Mouse (Mus musculus) embryonic facial prominence, embryonic 13.5 days (tissue): ENCODE results near the gene Spic. TPM values are rescaled to one million over a fixed set of nuclear protein-coding genes. Genes with fewer than 3 reads are reported as not detected.
"Not testable (repeated sequence)": the region's sequence is repeated elsewhere in the genome, so short reads cannot be mapped to it uniquely, and the experiment has no call there.

Source experiments
- ATAC-seq: fragments of 200-750 bp; cut with Nextera tagmentation; 2 replicates; pipeline ENCODE4 v1.8.0; 2017; ENCODE audit warnings: low read depth; ENCODE audit not compliant: insufficient number of reproducible peaks, insufficient read depth, low FRiP score, low TSS enrichment
- H3K27ac ChIP-seq: fragments of 300-500 bp; sonication (generic); 2 replicates; pipeline ENCODE4 v1.5.1; 2015; ENCODE audit warnings: moderate library complexity, mild to moderate bottlenecking, inconsistent platforms
- H3K27me3 ChIP-seq: fragments of 300-500 bp; sonication (generic); 2 replicates; pipeline ENCODE4 v1.6.1; 2015; ENCODE audit warnings: mild to moderate bottlenecking, inconsistent platforms
- H3K36me3 ChIP-seq: fragments of 300-500 bp; sonication (generic); 2 replicates; pipeline ENCODE4 v1.6.1; 2015; ENCODE audit warnings: mild to moderate bottlenecking, inconsistent platforms
- H3K4me1 ChIP-seq: fragments of 300-500 bp; sonication (generic); 2 replicates; pipeline ENCODE4 v1.6.1; 2015; ENCODE audit warnings: inconsistent platforms
- H3K4me2 ChIP-seq: fragments of 300-500 bp; sonication (generic); 2 replicates; pipeline ENCODE4 v1.6.1; 2015; ENCODE audit warnings: moderate library complexity, mild to moderate bottlenecking, inconsistent platforms
- H3K4me3 ChIP-seq: fragments of 300-500 bp; sonication (generic); 2 replicates; pipeline ENCODE4 v1.5.1; 2015; ENCODE audit warnings: mild to moderate bottlenecking, inconsistent platforms
- H3K9ac ChIP-seq: fragments of 300-500 bp; sonication (generic); 2 replicates; pipeline ENCODE4 v1.6.1; 2015; ENCODE audit warnings: mild to moderate bottlenecking, inconsistent platforms
- H3K9me3 ChIP-seq: fragments of 300-500 bp; sonication (generic); 2 replicates; pipeline ENCODE4 v1.6.1; 2016; ENCODE audit warnings: inconsistent platforms
- WGBS: fragments of 180-500 bp; shearing (Covaris S2); methylation state at CpG from one replicate; pipeline ENCODE4 v1.1.7; 2015; ENCODE audit warnings: mixed read lengths; 5-methylcytosine and 5-hydroxymethylcytosine counted together
- polyA plus RNA-seq: library from polyadenylated mRNA; unstranded; fragments of >200 nt; fragmentation: Nextera tagmentation; extraction: Ambion mirVana; gene quantifications from 2 replicates; pipeline ENCODE4 v1.2.1, GENCODE M21; 2015

Gene Spic
- polyA plus RNA-seq, 1 experiment from 2014 or later: not detected

- H3K9me3 ChIP-seq: no peaks in the 10 kb centered on the region
- H3K4me1 ChIP-seq: no peaks in the 10 kb centered on the region
- H3K4me2 ChIP-seq: no peak overlapping the region
- H3K9ac ChIP-seq: no peak overlapping the region
- no peaks in the 10 kb centered on the region for H3K36me3 ChIP-seq
- no peak overlapping the region for H3K4me3 ChIP-seq
- ATAC-seq: no peak
- WGBS: 86% methylated on average over 4 of the region's 4 CpGs
- H3K27ac ChIP-seq: no peak overlapping the region
- H3K27me3 ChIP-seq: no peaks in the 10 kb centered on the region
Measured at GRCm38 (mm10) chr10:88714744-88715143, 29.9 kb upstream of the Spic start.

DNA sequence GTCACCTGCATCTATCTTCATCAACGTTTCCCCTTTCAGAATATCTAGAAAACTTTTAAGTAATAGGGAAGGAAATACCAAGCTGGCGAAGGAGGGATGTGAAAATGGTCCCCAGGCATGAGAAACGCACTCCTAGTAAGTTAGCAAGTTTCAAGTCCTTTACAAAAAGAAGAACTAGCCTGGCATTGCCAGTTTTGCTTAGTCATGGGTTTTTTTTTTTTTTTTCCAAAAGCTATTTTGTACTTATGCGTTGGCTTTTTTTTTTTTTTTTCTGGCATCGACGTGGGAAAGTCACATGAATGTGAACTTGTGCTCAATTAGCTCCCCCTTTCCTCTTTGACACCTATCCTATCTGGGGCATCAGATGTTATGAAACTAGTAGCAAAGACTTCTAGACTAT is 27.5 kb upstream of the Spic start:
- Histone ChIP-seq H3K4me1 (no peaks in the 10 kb centered on the region), H3K27me3 (no peaks in the 10 kb centered on the region), H3K36me3 (no peaks in the 10 kb centered on the region), H3K4me3 (no peak overlapping the region), H3K9me3 (no peaks in the 10 kb centered on the region), H3K9ac (no peak overlapping the region), H3K27ac (no peak overlapping the region), H3K4me2 (no peak overlapping the region)
- ATAC-seq: no peak
- WGBS: 79% methylated on average over 6 of the region's 6 CpGs

DNA sequence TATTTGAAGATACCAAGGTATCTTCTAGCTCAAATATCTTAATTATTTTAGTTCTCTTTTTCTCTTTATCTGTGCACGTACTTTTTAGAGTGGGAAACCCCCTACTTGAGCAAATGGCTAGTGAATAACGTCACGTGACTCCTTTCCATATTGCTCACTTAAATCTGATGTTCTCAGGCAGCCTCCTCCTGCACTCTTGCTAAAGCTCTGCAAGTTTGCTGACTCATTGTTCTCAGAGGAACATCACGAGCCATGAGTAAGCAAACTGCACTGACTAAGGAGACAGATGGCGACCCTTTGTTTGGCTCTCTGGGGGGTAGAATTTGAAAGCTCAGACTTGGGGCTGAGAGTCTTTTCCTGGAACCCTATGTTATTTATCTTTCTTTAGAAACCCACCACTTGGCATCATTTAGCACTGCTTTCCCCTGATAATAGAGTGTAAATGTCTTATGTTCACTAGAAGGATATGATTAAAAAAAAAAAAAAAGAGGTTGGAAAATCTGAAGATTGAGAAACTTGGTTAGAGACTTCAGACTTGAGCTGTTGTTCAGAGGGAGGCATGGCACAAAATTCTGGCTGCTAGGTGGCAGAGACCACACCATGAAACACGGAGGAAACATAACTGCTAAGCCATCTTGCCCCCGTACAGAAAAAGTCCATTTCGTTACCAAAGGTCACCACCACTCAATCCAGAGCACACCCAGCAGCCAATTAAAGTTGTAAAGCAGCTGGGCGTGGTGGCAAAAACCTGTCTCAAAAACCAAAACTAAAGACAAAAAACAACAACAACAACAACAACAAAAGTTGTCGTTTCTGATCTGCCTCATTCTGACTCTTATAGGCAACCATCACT is 24.1 kb upstream of the Spic start:
- 65% methylated on average over 10 of the region's 10 CpGs for WGBS
- Histone ChIP-seq H3K27me3 (no peaks in the 10 kb centered on the region), H3K36me3 (no peaks in the 10 kb centered on the region), H3K9me3 (no peaks in the 10 kb centered on the region), H3K27ac (no peak overlapping the region), H3K4me2 (no peak overlapping the region), H3K9ac (no peak overlapping the region), H3K4me1 (no peaks in the 10 kb centered on the region), H3K4me3 (no peak overlapping the region)
- no peak for ATAC-seq

DNA sequence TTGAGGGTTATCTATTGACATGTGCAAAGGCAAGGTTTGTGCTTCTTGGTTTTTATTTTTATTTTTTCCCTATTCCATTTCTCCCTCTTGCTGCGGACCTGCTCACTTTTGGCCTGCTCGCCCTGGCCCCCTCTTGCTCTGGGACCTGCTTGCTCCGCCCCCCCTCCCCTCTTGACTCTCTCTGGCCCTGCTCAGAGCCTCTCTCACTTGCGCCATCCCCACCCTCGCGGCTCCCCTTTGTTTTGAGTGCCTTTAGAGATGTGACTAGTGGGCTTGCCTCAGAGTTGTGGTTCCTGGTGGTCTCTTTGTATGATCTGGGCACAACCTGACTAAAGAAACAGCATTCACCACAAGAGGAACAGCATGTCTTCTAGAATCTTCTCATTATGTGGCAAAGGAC is 16.1 kb upstream of the Spic start:
- no peak for ATAC-seq
- 76% methylated on average over 6 of the region's 6 CpGs for WGBS
- no peaks in the 10 kb centered on the region for H3K27me3 ChIP-seq

DNA sequence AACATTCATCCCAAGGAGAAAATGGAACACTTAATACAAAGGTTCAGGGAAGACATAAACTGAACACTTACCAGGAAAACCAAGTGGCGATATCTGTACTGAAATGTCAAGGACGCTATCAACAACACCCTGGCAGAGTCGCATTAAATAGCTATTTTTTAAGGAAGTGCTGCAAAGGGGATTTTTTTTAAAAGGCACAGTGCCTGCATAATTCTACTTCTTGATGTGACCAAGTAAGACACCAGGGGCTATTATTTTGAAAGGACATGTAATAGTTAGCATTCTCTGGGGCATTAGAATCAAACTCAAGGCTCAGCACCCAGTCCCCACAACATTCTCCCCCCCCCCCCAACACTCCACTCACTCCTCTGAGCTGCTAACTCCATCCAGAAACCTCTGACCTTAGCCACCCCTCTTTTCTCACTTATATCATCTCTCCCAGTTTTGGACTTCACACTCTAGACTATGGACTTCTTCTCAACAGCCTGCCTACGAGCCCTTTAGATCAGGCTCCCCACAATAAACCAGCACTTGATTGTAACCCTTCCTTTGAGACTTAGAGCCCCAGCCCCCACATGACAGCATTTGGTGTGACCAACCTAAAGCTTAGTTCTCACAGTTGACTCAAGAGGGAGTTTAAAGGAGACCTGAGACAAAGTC is 1.8 kb downstream of the Spic start:
- H3K27me3 ChIP-seq: no peaks in the 10 kb centered on the region
- no peak for ATAC-seq
- no peaks in the 10 kb centered on the region for H3K9me3 ChIP-seq
- H3K4me3 ChIP-seq: no peak overlapping the region
- H3K9ac ChIP-seq: no peak overlapping the region
- no peaks in the 10 kb centered on the region for H3K4me1 ChIP-seq
- no peak overlapping the region for H3K27ac ChIP-seq
- 82% methylated on average over 4 of the region's 4 CpGs for WGBS
- H3K4me2 ChIP-seq: no peak overlapping the region
- no peaks in the 10 kb centered on the region for H3K36me3 ChIP-seq

More for the DNA sequence above, 16.1 kb upstream of the Spic start:
- no peaks in the 10 kb centered on the region for H3K4me1 ChIP-seq
- H3K9me3 ChIP-seq: no peaks in the 10 kb centered on the region
- no peak overlapping the region for H3K4me2 ChIP-seq
- no peak overlapping the region for H3K9ac ChIP-seq
- no peak overlapping the region for H3K27ac ChIP-seq
- H3K4me3 ChIP-seq: no peak overlapping the region
- no peaks in the 10 kb centered on the region for H3K36me3 ChIP-seq

DNA sequence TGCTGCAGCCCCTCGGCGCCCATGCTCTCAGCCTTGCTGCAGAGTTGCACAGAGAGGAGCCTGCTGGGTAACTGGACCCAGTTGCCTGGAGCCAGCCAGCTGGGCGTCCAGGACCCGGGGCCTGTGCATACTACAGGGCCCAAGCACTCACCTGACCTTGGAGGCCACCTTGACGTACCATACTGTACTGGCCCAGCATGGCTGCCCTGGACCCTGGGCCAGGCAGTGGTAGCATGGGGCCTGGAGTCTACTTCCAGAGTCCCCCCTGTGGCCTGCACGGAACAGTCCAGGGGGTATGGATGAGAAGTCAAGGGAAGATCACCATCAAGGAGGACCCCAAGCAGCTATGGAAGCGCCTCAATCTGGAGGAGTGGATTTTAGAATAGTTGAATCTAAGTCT is 12.0 kb downstream of the Spic start:
- no peaks in the 10 kb centered on the region for H3K27me3 ChIP-seq
- WGBS: 93% methylated on average over 7 of the region's 7 CpGs
- H3K4me2 ChIP-seq: no peak overlapping the region
- no peak overlapping the region for H3K27ac ChIP-seq
- H3K4me1 ChIP-seq: no peaks in the 10 kb centered on the region
- H3K9ac ChIP-seq: no peak overlapping the region
- H3K36me3 ChIP-seq: no peaks in the 10 kb centered on the region
- ATAC-seq: no peak
- no peak overlapping the region for H3K4me3 ChIP-seq
- no peaks in the 10 kb centered on the region for H3K9me3 ChIP-seq

DNA sequence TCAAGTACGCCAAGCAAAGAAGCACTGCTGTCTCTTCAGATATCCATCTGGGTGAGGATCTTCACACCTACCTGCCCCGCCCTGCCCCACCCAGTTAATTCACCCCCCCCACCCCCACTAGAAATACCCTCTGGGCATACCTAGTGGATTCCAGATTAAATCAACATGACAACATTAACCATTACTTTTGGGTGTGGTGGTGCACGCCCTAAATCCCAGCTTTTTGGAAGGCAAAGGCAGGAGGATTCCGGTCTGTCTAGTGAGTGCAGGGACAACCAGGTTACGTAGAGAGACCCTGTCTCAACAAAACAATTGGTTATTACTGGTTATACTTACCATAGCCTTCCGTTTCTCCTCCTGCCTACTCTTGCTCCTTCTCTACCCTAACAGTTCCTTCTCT is 12.7 kb downstream of the Spic start:
- Histone ChIP-seq H3K9ac (no peak overlapping the region), H3K27ac (no peak overlapping the region), H3K36me3 (no peaks in the 10 kb centered on the region), H3K9me3 (no peaks in the 10 kb centered on the region), H3K27me3 (no peaks in the 10 kb centered on the region), H3K4me1 (no peaks in the 10 kb centered on the region), H3K4me2 (no peak overlapping the region), H3K4me3 (no peak overlapping the region)
- 81% methylated on average over 6 of the region's 6 CpGs for WGBS
- no peak for ATAC-seq

DNA sequence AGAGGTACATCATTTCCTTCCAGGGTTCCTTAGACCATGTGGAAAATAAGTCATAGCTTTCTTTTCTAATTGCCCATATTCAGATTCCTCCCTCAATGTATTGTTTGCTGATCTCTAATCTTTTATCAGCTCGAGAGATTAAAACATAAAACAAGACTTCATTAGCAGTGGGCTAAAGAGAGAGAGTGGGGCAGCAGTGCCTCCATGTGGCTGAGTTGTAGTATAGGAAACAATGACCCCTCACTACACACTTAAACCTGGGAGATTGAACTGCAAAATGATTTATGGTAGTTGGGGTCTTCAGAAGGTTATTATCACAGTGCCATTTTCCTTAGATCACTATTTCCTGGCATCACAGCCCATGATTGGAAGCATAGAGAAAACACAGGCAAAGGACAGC is 15.1 kb downstream of the Spic start:
- no peaks in the 10 kb centered on the region for H3K27me3 ChIP-seq
- ATAC-seq: no peak
- no peaks in the 10 kb centered on the region for H3K4me1 ChIP-seq
- no peak overlapping the region for H3K9ac ChIP-seq
- no peak overlapping the region for H3K4me3 ChIP-seq
- WGBS: 31% methylated on average over 1 of the region's 1 CpGs
- no peak overlapping the region for H3K27ac ChIP-seq
- H3K36me3 ChIP-seq: no peaks in the 10 kb centered on the region
- no peaks in the 10 kb centered on the region for H3K9me3 ChIP-seq
- H3K4me2 ChIP-seq: no peak overlapping the region

GRCm38 (mm10) chr10:88663856-88664255 is 21.0 kb downstream of the Spic start:
- H3K27me3 ChIP-seq: not testable (repeated sequence)

GRCm38 (mm10) chr10:88658918-88659317 is 25.9 kb downstream of the Spic start:
- no peak overlapping the region for H3K27ac ChIP-seq
- H3K36me3 ChIP-seq: no peaks in the 10 kb centered on the region
- no peaks in the 10 kb centered on the region for H3K4me1 ChIP-seq
- H3K4me2 ChIP-seq: no peak overlapping the region
- H3K27me3 ChIP-seq: no peaks in the 10 kb centered on the region
- H3K9ac ChIP-seq: no peak overlapping the region
- H3K4me3 ChIP-seq: no peak overlapping the region
- no peaks in the 10 kb centered on the region for H3K9me3 ChIP-seq
- WGBS: 85% methylated on average over 4 of the region's 4 CpGs
- ATAC-seq: no peak

More at GRCm38 (mm10) chr10:88663856-88664255, 21.0 kb downstream of the Spic start:
- not testable (repeated sequence) for H3K9ac ChIP-seq, H3K4me3 ChIP-seq, H3K4me2 ChIP-seq, H3K4me1 ChIP-seq, H3K9me3 ChIP-seq, H3K36me3 ChIP-seq, ATAC-seq, H3K27ac ChIP-seq

GRCm38 (mm10) chr10:88645448-88645847 is 39.4 kb downstream of the Spic start:
- Histone ChIP-seq H3K9me3 (no peaks in the 10 kb centered on the region), H3K27ac (no peak overlapping the region), H3K27me3 (no peaks in the 10 kb centered on the region), H3K36me3 (no peaks in the 10 kb centered on the region), H3K9ac (no peak overlapping the region), H3K4me2 (no peak overlapping the region), H3K4me1 (no peaks in the 10 kb centered on the region), H3K4me3 (no peak overlapping the region)
- WGBS: 68% methylated on average over 5 of the region's 5 CpGs
- ATAC-seq: no peak

GRCm38 (mm10) chr10:88631330-88631953 is 53.4 kb downstream of the Spic start:
- H3K27ac ChIP-seq: no peak overlapping the region
- H3K9me3 ChIP-seq: no peaks in the 10 kb centered on the region
- no peak overlapping the region for H3K9ac ChIP-seq
- H3K4me1 ChIP-seq: no peaks in the 10 kb centered on the region
- no peak for ATAC-seq
- 67% methylated on average over 10 of the region's 10 CpGs for WGBS
- no peaks in the 10 kb centered on the region for H3K36me3 ChIP-seq
- H3K4me3 ChIP-seq: no peak overlapping the region
- no peak overlapping the region for H3K4me2 ChIP-seq
- no peaks in the 10 kb centered on the region for H3K27me3 ChIP-seq
